Mouse (Mus musculus) bone marrow, adult 2 months (tissue): ENCODE results near the gene P2ry14.

Source experiments
- CTCF ChIP-seq: fragments of 200-500 bp; IDR thresholded peaks from 2 replicates; pipeline ENCODE4 v1.5.1; 2011; ENCODE audit warnings: low read length, control low read depth; ENCODE audit not compliant: control insufficient read depth, insufficient read depth
- POLR2A ChIP-seq: fragments of 200-500 bp; IDR thresholded peaks from 2 replicates; pipeline ENCODE4 v1.6.1; 2011; ENCODE audit warnings: low read depth, mild to moderate bottlenecking, control low read depth, low read length, borderline replicate concordance; ENCODE audit not compliant: control insufficient read depth

- TF ChIP-seq CTCF (no peak), POLR2A (no peak)
These were observed at the start of gene P2ry14 for GRCm38 (mm10) chr3:59153424-59153823.
